Mouse (Mus musculus) ovary, adult 18-20 months (tissue): ENCODE results near the gene Map6.

Experiments used
- DNase-seq: peaks from one replicate; pipeline ENCODE4 v3.0.0; 2022; ENCODE audit warnings: low spot score, mixed read lengths

Map6 gene

DNA sequence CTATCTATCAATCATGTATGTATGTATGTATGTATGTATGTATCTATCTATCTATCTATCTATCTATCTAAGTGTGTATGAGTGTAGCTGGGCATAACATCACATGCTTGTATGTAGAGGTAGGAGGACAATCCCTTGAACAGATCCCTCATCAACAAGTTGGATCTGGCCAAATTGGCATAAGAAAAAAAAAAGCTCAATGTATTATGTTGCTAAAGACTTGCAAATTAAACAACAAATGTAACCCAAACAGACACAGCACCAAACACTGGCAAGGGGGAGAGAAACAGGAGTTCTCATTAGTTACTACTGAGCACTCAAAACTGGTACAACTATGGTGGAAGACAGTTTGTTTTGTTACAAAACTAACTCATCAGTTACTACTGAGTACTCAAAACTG, 2.6 kb upstream of the Map6 start:
- DNase-seq, result no peak

DNA sequence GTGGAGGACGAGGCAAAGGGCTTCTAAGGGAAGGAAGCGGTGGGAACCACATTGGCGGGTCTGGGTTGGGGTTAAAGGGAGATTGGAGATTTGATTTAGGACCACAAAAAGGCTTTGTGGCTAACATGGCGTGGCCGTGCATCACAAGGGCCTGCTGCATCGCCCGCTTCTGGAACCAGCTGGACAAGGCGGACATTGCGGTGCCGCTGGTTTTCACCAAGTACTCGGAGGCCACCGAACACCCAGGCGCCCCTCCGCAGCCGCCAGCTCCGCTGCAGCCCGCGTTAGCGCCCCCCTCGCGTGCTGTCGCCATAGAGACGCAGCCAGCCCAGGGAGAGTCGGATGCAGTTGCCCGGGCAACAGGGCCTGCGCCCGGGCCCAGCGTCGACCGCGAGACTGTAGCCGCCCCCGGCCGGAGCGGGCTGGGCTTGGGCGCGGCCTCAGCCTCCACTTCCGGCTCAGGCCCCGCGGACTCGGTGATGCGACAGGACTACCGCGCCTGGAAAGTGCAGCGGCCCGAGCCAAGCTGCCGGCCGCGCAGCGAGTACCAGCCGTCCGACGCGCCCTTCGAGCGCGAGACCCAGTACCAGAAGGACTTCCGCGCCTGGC, 754 bp downstream of the Map6 start:
- DNase-seq, result peak; percentile 50

DNA sequence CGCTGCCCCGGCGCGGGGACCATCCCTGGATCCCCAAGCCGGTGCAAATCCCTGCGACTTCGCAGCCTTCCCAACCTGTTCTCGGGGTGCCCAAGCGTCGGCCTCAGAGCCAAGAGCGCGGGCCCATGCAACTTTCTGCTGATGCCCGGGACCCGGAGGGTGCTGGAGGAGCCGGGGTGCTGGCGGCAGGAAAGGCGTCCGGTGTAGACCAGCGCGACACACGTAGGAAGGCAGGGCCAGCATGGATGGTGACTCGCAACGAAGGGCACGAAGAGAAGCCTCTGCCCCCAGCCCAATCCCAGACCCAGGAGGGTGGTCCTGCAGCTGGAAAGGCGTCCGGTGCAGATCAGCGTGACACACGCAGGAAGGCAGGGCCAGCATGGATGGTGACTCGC, 1.3 kb downstream of the Map6 start:
- DNase-seq, result no peak

DNA sequence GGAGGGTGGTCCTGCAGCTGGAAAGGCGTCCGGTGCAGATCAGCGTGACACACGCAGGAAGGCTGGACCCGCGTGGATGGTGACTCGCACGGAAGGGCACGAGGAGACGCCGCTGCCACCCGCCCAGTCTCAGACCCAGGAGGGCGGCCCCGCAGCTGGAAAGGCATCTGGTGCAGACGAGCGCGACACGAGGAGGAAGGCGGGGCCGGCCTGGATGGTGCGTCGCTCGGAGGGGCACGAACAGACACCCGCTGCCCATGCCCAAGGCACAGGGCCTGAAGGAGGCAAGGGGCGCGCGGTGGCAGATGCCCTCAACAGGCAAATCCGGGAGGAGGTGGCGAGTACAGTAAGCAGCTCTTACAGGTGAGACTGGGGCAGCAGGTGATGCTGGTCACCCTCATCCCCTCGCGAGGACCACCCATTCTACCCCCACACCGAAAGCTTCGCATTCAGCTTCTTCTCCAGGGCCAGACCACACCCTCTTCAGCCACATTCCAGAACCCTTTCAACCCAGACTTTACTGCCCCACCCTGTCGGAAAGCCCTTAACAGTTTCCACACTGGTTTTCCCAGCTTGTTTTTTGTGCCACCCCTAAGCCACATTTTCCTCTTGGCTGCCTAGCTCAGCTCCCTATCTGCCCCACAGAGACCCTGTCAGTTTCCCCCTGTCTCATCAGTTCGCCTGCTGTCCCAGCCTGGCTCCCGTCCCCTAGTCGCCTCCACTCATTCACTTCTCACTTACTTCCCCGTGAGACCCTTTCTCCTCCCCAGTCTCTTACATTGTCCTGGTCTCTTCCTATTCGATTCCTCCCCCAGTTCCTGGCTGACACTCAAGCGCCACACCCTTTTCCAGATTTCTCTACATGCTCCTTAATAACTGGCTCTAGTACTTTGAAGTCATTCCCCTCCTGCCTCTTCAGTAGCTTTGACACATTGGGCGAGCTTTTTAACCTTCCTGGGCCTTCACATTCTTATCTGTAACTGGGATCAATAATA, 2.0 kb downstream of the Map6 start:
- no peak for DNase-seq

DNA sequence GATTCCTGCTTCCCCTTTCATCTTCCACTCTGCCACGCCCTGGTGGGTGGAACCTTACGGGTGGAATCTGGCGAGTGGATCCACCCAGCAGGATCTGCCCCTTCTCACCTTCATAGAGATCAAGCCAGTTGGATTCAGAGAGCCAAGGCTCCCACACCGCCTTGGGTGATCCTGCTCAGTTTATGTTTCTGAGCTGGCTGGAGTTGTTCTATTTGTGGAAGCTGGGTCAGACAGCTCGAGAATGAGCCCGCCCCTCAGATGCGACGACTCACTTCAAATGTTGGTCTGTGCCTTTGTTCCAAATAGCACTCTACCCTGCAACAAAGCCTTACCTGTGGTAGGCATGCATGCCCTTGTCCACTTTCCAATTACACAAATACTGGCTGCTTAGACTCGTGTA, 4.4 kb downstream of the Map6 start:
- DNase-seq, result no peak

DNA sequence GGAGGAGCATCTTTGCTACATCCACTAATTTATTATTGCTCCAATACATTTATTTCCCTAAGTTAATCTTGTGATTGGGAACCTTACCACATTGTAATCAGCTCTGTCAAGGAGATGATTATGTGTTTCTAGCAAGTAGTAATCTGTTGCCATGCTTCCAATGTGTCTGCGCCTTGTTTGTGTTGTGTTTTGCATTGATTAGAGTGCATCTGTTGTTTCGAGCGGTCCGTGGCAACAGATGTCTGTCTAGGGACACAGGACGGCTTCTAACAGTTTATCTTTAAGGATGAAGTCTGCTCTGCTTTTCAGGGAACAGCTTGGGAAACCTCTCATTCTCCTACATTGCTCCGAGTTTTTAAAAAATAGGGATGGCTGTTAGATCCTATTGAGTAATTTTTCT, 7.9 kb downstream of the Map6 start:
- no peak for DNase-seq

DNA sequence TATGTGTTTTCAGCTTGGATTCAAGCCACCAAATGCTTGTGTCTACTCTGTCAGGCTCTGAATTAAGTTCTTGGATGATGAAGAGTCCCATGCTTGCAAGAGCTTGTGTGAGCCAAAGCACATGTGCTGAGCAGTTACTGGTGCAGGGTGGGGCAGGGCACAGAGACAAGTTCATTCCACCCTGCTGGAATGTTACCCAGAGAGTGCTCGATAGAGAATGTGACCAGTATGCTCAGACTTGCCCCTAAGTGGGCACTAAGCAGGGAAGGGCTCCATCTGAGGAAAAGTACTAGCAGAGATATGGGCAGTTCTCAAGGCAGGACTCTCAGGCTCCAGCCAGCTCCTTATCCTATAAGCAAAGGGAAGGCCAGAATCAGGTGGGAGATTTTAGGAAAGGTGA, 9.4 kb downstream of the Map6 start:
- no peak for DNase-seq

DNA sequence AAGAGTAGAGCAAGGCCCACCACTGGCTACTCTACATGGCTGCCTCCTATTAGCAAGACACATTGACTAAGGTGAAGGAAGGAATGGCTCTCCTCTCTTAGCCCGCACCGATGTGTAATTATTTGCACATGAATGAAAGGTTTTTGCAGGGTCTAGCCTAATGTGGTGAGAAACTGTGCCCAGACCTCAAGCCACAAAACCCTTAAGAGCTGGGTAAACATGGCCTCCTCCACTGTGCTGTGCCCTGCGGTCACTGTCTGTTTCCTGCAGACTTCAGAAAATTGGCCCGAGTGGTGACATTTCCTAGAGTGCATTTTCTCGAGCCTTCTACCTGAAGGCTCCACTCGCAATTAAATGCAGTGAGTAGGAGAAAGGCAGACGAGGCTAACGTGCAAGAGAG, 11.1 kb downstream of the Map6 start:
- DNase-seq, result no peak

DNA sequence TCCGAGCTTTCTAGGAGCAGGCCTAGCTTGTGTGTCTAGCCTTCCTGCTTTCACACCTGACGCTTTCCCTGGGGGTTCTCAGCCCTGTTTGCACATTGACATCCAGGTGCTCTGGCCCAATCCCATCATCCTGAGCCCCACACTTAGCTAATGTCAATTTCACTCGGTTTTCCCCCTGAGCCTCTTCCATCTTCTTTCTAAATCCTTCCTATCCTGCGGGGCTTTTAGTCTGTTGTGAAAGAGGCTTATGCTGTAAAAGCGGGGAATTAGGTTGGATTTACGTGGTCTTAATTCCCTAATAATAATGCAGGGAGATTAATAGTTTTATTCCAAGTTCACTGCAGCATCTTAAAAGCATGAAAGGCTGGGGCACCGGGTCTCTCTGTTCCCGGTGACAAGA, 12.3 kb downstream of the Map6 start:
- DNase-seq, result no peak

DNA sequence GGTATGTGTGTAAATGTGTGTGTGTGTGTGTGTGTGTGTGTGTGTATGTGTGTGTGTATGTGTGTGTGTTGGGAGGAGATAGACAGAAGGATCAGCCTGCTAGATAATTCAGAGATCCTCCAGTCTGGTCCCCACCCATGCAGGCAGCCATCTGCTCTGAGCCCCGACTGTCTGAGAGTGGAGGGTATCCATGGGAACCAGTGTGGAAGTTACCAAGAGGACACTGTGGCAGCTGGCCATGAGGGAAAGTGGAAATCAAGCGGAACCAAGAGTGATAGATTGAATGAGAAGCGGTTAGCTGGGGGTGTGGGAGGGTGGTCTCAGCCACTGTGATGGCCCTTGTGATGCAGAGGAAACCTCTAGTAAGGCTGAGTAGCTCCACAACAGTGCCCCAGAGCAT, 20.0 kb downstream of the Map6 start:
- no peak for DNase-seq

DNA sequence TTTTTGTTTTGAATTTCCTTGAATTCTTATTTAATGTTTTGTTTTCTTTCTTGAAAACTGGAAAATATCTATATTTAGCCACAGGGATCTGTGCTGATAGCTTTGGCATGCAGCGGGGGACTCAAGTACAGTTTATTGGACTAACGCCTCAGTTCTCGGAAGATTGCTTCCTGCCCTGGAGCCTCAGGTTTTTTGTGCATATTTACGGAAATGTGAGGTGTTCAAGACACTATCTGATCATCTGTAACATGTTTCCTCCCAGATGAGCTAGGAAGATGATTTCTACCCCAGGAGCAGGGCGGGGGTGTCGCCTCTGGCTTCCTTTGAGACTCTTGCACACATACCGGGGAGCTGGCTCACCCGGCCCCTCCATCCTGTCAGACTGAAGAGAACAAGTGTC, 22.8 kb downstream of the Map6 start:
- DNase-seq, result no peak

DNA sequence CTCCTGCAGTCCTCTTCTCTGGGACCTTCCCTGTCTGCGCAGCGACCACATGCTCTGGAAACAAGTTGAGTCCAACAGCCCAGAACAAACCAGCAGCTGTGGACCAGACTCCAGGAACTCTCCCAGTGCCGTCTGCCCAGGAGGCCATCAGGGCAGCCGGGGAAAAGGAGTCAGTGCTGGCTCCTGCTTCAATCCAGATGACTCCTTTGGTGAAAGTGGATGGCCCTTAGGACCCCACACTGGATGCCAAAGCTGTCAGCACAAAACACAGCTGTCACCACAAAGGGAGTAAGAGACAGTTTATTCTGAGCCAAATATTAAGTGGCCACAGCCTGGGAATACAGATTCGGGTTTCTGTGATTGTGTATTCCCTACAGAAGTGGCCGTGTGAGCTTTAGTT, 23.7 kb downstream of the Map6 start:
- no peak for DNase-seq

DNA sequence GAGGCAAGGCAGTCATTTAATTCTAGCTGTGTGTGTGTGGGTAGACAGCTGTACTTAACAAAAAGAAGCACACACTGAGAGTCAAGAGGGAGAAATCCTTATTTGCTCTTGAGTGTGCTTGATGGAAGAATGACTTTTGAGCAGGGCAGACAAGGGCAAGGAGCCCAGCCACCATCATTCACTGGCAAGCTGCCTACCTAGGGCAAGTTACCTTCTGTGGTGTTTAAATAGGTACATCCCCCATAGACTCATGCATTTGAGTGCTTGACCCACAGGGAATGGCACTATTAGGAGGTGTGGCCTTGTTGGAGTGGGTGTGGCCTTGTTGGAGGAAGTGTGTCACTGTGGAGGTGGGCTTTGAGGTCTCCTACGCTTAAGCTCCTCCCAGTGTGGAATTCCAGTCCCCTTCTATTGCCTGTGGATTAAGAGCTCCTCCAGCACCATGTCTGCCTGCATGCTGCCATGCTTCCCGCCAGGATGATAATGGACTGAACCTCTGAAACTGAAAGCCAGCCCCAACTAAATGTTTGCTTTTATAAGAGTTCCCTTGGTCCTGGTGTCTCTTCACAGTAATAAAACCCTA, 27.0 kb downstream of the Map6 start:
- no peak for DNase-seq

DNA sequence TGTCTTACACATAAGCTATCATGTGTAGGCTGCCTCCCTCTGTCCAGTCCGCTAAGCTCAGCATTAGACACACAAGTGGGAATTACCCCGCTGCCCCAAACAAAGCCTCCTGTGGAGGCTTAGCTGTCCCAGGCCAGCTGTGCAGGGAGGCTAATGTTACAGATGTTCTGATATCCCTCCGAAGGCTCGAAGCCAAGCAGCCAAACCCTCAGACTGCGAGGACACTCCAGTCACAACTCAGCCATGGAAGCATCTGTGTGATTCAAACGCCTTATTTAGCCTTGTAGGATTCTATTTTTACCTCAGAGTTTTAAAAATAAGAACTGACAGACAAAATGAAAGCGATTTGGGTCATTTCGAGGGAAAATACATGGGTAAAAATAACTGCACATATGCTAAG, 27.9 kb downstream of the Map6 start:
- DNase-seq, result peak; percentile 41

DNA sequence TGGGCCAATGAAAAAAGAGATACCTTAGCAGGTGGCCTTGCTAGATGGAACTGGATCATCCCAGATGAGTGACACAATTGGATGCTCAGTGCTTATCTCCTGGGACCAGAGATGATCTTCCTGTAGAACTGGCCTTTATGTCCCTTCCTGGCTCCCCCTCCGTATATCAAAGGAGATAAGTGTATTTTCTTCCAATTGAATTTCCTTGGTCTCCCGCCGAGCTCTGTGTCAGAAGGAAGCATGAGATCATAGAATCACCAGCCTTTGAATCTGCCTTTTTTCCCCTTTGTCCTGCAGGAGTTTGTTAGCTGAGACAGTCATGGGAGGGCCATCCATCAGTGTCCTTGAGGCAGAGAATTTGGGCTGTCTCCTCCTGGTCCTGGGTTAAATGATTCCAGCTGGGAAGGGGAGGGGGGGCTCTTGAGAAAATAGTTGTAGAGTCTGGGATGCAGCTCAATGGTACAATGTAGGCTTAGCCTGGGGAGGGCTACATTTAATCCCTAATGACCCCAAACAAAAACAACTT, 33.5 kb downstream of the Map6 start:
- DNase-seq, result no peak

DNA sequence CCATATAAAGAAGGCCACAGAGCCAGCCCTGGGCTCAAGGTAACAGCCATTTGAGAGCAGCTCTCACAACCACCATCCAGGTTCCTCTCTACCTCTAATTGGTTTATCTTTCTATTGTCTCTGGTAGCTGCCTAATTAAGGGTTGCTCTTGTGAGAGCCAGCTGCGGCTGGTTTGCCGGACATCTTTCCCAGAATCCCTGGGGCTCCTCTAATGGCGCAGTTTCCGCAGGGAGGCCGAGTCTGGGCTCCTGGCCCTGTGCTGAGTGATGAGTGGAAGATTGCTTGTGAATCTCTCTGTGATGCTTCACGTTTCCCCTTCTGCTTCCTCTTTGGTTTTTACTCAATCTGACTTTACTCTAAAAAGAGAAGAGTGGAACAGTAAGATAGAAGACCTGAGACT, 36.8 kb downstream of the Map6 start:
- DNase-seq, result no peak

DNA sequence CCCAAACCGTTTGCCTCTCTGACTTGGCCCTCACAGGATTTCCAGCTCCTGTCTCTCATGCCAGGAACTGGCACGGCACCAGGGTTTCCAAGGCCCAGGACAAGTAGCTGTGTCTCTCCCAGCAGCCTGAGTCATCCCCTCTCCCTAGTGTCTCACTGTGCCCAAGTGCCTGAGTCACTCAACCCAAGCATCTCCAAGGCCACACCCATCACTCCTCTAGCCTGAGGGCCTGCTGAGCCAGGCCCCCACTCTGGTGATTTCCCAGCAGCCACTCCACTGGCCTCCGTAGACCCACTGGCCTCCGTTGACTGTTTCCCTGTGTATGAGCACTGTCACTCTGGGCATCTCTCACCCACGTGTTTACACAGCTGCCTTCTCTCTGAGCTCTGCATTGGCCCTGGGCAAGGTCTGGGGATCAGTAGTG, 37.7 kb downstream of the Map6 start:
- peak; percentile 89 for DNase-seq

DNA sequence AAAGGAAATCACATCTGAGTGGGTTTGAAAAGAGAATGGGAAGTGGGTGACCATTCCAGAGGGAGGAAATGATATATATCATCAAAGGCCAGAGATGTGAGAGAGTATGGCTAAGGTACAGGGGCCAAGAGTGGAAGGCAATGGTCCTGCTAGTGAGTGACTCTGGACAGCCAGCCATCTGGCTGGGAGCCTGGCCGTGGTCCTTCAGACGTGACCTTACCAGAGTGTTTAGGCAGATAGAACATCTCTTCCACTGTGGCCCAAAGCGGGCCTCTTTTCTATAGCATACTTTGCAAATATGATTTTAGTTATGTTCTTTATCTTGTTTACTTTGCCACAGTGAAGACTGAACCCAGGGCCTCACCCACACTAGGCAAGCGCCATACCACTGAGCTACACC, 38.4 kb downstream of the Map6 start:
- DNase-seq, result no peak

DNA sequence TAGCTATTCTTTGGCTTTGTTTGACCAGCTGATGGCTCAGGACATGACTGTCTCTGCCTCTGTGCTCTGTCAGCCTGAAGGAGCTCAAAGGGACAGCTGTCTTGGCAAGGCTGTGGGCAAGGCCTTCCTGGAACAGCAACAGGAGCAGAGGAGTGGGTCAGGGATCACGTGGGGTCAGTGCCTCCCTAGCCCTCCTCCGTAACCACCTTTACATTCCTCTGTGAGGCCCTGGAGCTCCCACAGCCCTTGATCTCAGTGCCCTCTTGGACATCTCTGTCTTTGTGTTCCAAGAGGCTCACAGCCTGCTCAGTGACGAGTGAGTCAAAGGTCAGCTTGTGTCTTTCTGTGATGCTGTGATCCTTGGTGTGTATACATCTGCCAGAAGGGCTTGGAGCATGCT, 39.4 kb downstream of the Map6 start:
- no peak for DNase-seq

DNA sequence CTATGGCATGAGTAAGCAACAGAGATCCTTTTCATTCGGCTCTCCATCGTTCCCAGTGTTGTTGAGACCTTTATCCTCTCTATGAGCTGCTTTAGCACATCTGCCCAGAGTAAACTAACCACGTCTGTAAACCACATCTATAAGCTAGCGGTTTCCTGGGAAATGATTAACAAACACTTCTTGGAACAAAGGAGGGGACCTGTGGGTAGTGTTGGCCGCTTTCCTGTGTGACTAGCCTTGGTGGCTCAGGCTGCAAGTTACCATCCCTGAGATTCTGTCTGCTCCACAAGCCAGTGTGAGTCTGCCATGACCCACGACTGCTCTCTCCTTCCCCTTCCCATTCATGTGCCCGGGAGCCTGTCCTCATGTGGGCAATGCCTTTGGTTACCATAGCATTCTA, 44.2 kb downstream of the Map6 start:
- no peak for DNase-seq

DNA sequence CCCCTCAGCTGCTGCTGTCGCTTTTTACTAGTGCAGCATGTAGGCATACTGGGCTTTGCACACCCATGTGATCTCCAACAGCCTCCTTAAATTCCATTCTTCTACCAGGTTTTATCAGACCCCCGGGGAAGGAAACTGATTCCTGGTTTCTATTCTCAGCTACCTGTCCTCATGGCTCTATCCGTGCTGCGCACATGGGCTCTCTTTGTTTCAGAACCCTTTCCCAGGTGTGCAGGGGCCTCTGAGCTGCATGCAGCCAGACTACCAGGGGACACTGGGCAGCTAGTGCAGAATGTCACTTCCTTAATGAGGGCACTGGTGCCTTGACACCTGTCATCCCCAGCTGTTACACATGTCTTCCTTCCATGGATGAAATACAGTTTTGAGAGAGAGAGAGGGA, 44.8 kb downstream of the Map6 start:
- DNase-seq, result no peak

DNA sequence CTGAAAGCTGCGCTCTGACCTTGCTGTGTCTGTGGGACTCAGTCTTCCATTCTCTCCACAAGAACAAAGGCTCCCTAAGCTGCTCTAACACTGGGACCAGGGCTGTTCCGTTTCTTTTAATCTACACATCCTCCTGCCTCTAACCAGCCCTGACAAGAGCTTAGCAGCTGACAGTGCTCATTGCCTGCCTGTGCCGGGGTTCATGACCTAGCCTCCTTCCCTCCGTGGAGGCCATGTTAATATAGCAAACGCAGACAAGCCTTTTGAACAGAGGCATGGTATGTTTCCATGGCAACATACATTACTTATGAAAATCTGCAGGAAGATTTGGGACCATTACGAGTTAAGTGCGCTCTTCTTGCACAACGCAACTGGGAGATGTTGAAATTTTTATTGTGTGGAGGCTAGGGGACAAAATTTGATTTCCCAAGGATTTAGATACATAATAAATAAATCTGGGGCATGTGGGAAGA, 45.5 kb downstream of the Map6 start:
- no peak for DNase-seq

DNA sequence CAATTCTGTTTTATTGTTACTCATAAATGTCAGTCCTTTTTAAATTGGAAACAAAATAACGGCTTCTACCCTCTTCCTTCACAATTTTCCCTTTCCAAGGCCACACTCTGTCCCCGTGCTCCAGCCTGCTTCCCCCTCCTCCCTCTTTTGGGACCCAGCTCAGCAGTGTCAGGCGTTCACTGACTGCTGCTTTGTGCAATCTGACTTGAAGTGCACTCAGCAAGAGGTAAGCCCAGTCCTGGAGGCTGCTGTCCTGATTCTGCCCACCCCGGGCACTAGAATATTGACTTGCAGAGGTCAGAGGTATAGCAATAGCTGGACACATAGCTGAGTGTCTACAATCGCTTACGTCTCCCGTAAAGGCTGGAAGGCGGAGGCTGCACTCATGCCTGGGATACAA, 46.0 kb downstream of the Map6 start:
- no peak for DNase-seq
